Mouse (Mus musculus): ENCODE results near the gene Tgm6. TPM values are rescaled to one million over a fixed set of nuclear protein-coding genes. Genes with fewer than 3 reads are reported as not detected.

Tgm6 gene
- not detected in 2 replicates for polyA plus RNA-seq (2015; fragmentation: Nextera tagmentation; extraction: Ambion mirVana)

DNA sequence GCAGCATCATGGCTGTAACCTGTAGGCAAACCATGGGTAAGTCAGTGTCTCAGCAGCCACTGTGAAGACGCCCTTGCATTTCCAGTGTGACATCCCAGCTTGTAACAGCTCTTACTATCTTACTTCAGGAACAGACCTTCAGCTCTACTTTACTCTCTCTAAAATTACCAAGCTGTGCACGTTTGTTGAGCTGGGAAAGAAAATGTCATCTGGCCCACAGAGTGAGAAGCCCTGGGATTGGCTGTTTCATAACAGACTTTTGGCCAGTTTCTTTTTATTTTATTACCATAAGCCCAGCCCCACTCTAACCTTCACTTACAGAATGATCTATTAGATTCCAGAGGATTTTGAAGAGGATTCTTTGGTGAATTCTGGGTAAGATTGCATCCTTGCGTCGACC lies at the start of gene Tgm6:
Gene Tgm6, plus strand, starts transcription at position 301 of the 400 bp plus-strand sequence.

GRCm38 (mm10) chr2:130178706-130179506 lies 66.7 kb downstream of the Tgm6 start, which contains the start of gene Snrpb:
Gene Snrpb (minus strand): TSS chr2:130179403.

DNA sequence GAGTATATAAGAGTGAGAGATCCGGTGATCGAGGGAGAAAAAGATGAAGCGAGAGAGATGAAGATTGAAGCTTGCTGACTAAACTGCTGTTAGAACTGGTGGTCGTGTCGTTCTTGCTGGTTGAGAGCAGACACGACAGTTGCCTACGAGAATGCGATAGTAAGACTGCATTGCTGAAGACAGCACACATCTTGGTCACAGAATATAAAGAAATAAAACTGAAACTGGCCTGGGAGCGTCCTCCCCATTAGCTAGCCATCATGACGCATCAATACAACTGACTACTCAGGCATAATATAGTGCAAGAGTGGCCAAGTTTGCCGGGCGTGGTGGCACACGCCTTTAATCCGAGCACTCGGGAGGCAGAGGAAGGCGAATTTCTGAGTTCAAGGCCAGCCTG lies 82.7 kb downstream of the Tgm6 start, which contains the start of gene Tmc2:
Gene Tmc2, plus strand, starts transcription at position 301 of the 400 bp plus-strand sequence.

Other genes starting within 250 kb of the Tgm6 start
- 0.06 and 0.07 TPM in 2 replicates for gene Tgm3, start 100.1 kb upstream of the Tgm6 start, polyA plus RNA-seq (2015; fragmentation: Nextera tagmentation; extraction: Ambion mirVana)
- gene Snrpb, start 67.0 kb downstream of the Tgm6 start, polyA plus RNA-seq (2015; fragmentation: Nextera tagmentation; extraction: Ambion mirVana), result 413 and 428 TPM in 2 replicates
- gene Tmc2, start 82.8 kb downstream of the Tgm6 start, polyA plus RNA-seq (2015; fragmentation: Nextera tagmentation; extraction: Ambion mirVana), result 0.13 TPM in 1 of 2 replicates, not detected in the other
- 207 and 228 TPM in 2 replicates for gene Nop56, start 162.0 kb downstream of the Tgm6 start, polyA plus RNA-seq (2015; fragmentation: Nextera tagmentation; extraction: Ambion mirVana)
- gene Idh3b, start 172.1 kb downstream of the Tgm6 start, polyA plus RNA-seq (2015; fragmentation: Nextera tagmentation; extraction: Ambion mirVana), result 84.4 and 94.5 TPM in 2 replicates
- gene Ebf4, start 182.8 kb downstream of the Tgm6 start, polyA plus RNA-seq (2015; fragmentation: Nextera tagmentation; extraction: Ambion mirVana), result 0.37 and 0.78 TPM in 2 replicates